Mouse (Mus musculus) liver, embryonic 11.5 days (tissue): ENCODE data around the gene Olfr1137. TPM values are rescaled to one million over a fixed set of nuclear protein-coding genes. Genes with fewer than 3 reads are reported as not detected.

ENCODE experiments used
- ATAC-seq: fragments of 200-750 bp; cut with Nextera tagmentation; replicated peaks from 2 replicates; pipeline ENCODE4 v1.8.0; 2017; ENCODE audit warnings: moderate number of reproducible peaks, mild to moderate bottlenecking, moderate TSS enrichment, moderate library complexity; ENCODE audit not compliant: low FRiP score
- DNase-seq: peaks from one replicate; pipeline ENCODE4 v3.0.0-alpha.2; 2017; ENCODE audit warnings: low spot score
- H3K27ac ChIP-seq: fragments of 300-500 bp; sonication (generic); 2 replicates; pipeline ENCODE4 v1.5.1; 2014; ENCODE audit warnings: mild to moderate bottlenecking, low read depth, low read length, control low read depth
- H3K27me3 ChIP-seq: fragments of 300-500 bp; sonication (generic); replicated peaks from 2 replicates; pipeline ENCODE4 v1.6.1; 2014; ENCODE audit warnings: low read length, mixed read lengths; ENCODE audit not compliant: control insufficient read depth, insufficient read depth
- H3K36me3 ChIP-seq: fragments of 300-500 bp; sonication (generic); 2 replicates; pipeline ENCODE4 v1.6.1; 2014; ENCODE audit warnings: mild to moderate bottlenecking, low read length, moderate library complexity, mixed read lengths; ENCODE audit not compliant: control insufficient read depth, insufficient read depth
- H3K4me1 ChIP-seq: fragments of 300-500 bp; sonication (generic); replicated peaks from 2 replicates; pipeline ENCODE4 v1.6.1; 2014; ENCODE audit warnings: low read length, mixed read lengths; ENCODE audit not compliant: control insufficient read depth, insufficient read depth
- H3K4me2 ChIP-seq: fragments of 300-500 bp; sonication (generic); 2 replicates; pipeline ENCODE4 v1.6.1; 2014; ENCODE audit warnings: mild to moderate bottlenecking, control low read depth, moderate library complexity
- H3K4me3 ChIP-seq: fragments of 300-500 bp; sonication (generic); 2 replicates; pipeline ENCODE4 v1.5.1; 2014; ENCODE audit warnings: low read depth, low read length, control low read depth
- H3K9ac ChIP-seq: fragments of 300-500 bp; sonication (generic); 2 replicates; pipeline ENCODE4 v1.6.1; 2014; ENCODE audit warnings: low read depth, low read length, control low read depth
- H3K9me3 ChIP-seq: fragments of 300-500 bp; sonication (generic); 2 replicates; pipeline ENCODE4 v1.6.1; 2016; ENCODE audit warnings: low read length, inconsistent platforms, mixed read lengths; ENCODE audit not compliant: control insufficient read depth
- whole genome bisulfite sequencing: fragments of 180-500 bp; shearing (Covaris S2); extraction: QIAGEN DNeasy Blood & Tissue Kit; methylation state at CpG from one replicate; pipeline ENCODE4 v1.1.7; 2014; 5-methylcytosine and 5-hydroxymethylcytosine counted together
- polyA plus RNA-seq: library from polyadenylated mRNA; unstranded; fragments of >200 nt; fragmentation: Nextera tagmentation; extraction: Ambion mirVana; gene quantifications from 2 replicates; pipeline ENCODE4 v1.2.1, GENCODE M21; 2014

The Olfr1137 gene
- polyA plus RNA-seq: not detected in 2 replicates

DNA sequence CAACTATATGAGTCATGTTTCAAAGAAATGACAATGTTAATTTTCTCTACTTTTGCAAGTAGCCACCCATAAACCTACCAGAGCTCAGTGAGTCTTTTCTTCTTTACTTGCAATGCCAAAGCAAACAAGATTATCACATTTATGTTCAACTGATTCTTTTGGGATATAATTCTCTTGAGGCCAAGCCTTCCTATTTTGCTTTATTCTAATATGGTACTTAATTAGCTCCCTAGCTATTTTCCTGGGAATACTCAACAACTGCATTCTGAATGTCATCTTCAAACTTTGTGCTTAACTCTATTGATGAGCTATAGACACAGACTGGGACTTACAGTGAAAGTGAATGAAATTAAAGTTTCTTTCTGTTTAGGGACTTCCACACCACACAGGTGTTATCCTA is at the start of gene Olfr1137:
Gene Olfr1137, minus strand, starts transcription at position 101 of the 400 bp plus-strand sequence.
- Histone ChIP-seq H3K4me2 (no peak within 1 kb of the TSS), H3K27ac (no peak within 1 kb of the TSS), H3K4me1 (no peaks in the 10 kb centered on the region), H3K9ac (no peak within 1 kb of the TSS), H3K36me3 (no peaks in the 10 kb centered on the region), H3K27me3 (no peaks in the 10 kb centered on the region), H3K4me3 (no peak within 1 kb of the TSS), H3K9me3 (no peaks in the 10 kb centered on the region)
- DNase-seq (no peak), ATAC-seq (no peak)

DNA sequence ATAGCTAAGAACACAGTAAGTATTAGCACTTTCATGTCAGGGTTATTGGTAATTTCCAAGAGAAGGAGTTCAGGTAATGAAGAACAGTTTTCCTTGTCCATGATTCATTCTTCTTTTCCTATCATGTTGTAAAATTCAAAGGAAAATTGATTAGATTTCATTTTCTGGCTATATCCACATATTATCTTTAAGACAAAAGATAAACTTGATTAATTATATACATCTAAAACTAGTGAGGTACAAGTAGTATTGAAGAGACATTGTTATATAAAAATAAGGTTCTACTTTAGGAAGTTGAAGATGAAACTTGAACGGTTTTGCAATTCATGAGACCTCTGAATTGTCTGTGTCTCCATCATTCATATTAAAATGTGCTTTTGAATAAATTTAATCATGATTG is 40.9 kb upstream of the Olfr1137 start, which contains the start of gene Olfr1141:
Gene Olfr1141, minus strand, starts transcription at position 101 of the 400 bp plus-strand sequence.
- ATAC-seq (no peak), DNase-seq (no peak)
- Histone ChIP-seq H3K36me3 (no peaks in the 10 kb centered on the region), H3K27me3 (no peaks in the 10 kb centered on the region), H3K4me2 (no peak within 1 kb of the TSS), H3K27ac (no peak within 1 kb of the TSS), H3K4me1 (no peaks in the 10 kb centered on the region), H3K9ac (no peak within 1 kb of the TSS), H3K9me3 (no peaks in the 10 kb centered on the region), H3K4me3 (no peak within 1 kb of the TSS)
- WGBS: 64% methylated on average over 1 of the region's 1 CpGs

DNA sequence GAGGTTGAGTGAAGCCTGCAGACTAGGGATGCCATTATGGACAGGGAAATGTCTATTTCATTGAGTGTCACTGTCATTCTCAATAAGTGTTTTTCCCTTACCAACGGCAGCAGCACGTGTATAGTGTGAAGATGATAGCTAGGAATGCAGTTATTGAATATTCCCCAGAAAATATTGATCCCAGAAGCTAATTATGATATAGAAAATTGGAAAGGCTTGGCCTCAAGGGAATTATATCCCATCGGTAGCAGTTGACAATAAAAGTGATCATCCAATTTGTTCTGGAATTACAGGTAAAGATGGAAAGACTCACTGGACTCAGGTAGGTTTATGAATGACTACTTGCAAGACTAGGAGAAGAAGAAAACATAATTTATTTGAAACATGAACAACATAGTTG is 30.5 kb upstream of the Olfr1137 start, which contains the start of gene Olfr1140:
Gene Olfr1140, plus strand, starts transcription at position 301 of the 400 bp plus-strand sequence.
- Histone ChIP-seq H3K27ac (no peak within 1 kb of the TSS), H3K36me3 (no peaks in the 10 kb centered on the region), H3K9me3 (no peaks in the 10 kb centered on the region), H3K4me1 (no peaks in the 10 kb centered on the region), H3K4me3 (no peak within 1 kb of the TSS), H3K9ac (no peak within 1 kb of the TSS), H3K27me3 (no peaks in the 10 kb centered on the region), H3K4me2 (no peak within 1 kb of the TSS)
- ATAC-seq: no peak
- no peak for DNase-seq
- 69% methylated on average over 3 of the region's 3 CpGs for WGBS

DNA sequence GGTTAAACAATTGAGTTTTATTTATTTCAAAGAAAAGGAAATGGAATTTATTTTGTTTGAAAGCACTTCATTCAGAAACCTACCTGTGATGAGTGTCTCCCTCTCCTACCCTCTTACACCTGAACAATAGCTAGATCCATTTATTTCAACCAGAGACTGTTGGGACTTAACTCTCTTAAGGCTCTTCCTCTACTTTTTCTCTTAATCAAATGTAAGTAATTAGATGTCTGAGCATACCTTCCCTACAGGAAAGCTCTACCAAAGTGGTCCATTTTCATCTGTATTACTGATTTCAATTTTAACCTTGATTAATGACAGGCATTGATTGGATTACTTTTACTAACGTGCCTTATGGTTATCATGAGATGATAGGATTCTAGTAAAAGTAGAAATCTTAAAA is 26.9 kb upstream of the Olfr1137 start, which contains the start of gene Olfr1138:
Gene Olfr1138, minus strand, starts transcription at position 101 of the 400 bp plus-strand sequence.
- no peaks in the 10 kb centered on the region for H3K4me1 ChIP-seq
- no peak within 1 kb of the TSS for H3K4me2 ChIP-seq
- no peaks in the 10 kb centered on the region for H3K27me3 ChIP-seq
- no peak within 1 kb of the TSS for H3K4me3 ChIP-seq
- H3K36me3 ChIP-seq: no peaks in the 10 kb centered on the region
- H3K9me3 ChIP-seq: no peaks in the 10 kb centered on the region
- ATAC-seq (no peak), DNase-seq (no peak)
- WGBS: 71% methylated on average over 1 of the region's 1 CpGs
- no peak within 1 kb of the TSS for H3K27ac ChIP-seq
- no peak within 1 kb of the TSS for H3K9ac ChIP-seq

DNA sequence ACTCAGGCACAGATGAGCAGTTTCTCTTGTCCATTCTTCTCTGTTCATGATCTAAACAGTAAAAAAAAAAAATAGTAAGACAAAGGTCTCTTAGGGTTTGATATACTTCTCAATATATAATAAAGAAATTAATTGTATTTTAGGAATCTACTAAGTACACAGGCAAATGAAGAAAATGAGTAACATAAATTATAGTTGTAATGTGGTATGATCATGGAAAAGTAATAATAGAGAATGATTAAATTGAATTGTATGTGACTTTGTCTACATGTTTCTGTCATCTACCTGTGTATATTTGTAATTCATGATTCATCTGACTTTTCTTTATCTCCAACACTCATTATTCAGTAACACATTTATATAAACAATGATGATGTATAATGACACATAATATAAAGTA is 19.1 kb downstream of the Olfr1137 start, which contains the start of gene Olfr1136:
Gene Olfr1136, minus strand, starts transcription at position 101 of the 400 bp plus-strand sequence.
- Histone ChIP-seq H3K36me3 (no peaks in the 10 kb centered on the region), H3K4me2 (no peak within 1 kb of the TSS), H3K4me1 (no peaks in the 10 kb centered on the region), H3K27me3 (no peaks in the 10 kb centered on the region), H3K9ac (no peak within 1 kb of the TSS), H3K9me3 (no peaks in the 10 kb centered on the region), H3K27ac (no peak within 1 kb of the TSS), H3K4me3 (no peak within 1 kb of the TSS)
- no peak for ATAC-seq
- no peak for DNase-seq

DNA sequence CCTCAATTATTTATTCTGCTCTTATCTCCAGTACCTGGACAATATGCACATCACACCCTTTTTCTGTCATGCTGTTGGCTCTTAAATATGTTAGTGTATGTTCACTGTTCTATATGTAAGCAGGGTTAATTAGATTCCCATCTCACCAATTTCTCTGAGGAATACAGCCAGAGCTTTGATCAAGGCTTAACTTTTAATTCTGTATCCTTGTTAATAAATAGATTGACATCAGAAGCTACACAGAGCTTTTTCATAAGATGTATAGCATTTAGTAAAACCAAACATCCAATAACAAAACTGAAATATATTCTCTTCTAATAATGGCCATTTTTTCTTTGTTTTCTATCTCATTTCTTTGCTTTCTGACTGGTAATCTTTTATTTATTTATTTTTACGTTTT is 39.4 kb downstream of the Olfr1137 start, which contains the start of gene Olfr1135:
Gene Olfr1135, minus strand, starts transcription at position 101 of the 400 bp plus-strand sequence.
- no peaks in the 10 kb centered on the region for H3K9me3 ChIP-seq
- no peaks in the 10 kb centered on the region for H3K27me3 ChIP-seq
- no peak within 1 kb of the TSS for H3K4me2 ChIP-seq
- no peak for ATAC-seq
- no peaks in the 10 kb centered on the region for H3K36me3 ChIP-seq
- no peak within 1 kb of the TSS for H3K4me3 ChIP-seq
- no peaks in the 10 kb centered on the region for H3K4me1 ChIP-seq
- no peak for DNase-seq
- WGBS: 12% methylated on average over 1 of the region's 1 CpGs
- H3K27ac ChIP-seq: no peak within 1 kb of the TSS
- no peak within 1 kb of the TSS for H3K9ac ChIP-seq

Other genes with a start within 250 kb of the Olfr1137 start
- not detected in 2 replicates for gene Pramel7, start 216.1 kb downstream of the Olfr1137 start, polyA plus RNA-seq
- gene Pramel6, start 206.6 kb downstream of the Olfr1137 start, polyA plus RNA-seq: not detected in 2 replicates
- gene Olfr153, start 181.4 kb downstream of the Olfr1137 start, polyA plus RNA-seq: not detected in 2 replicates
- not detected in 2 replicates for gene Olfr1128, start 167.6 kb downstream of the Olfr1137 start, polyA plus RNA-seq
- gene Olfr1129, start 139.3 kb downstream of the Olfr1137 start, polyA plus RNA-seq: not detected in 2 replicates
- not detected in 2 replicates for gene Olfr1130, start 107.0 kb downstream of the Olfr1137 start, polyA plus RNA-seq
- not detected in 2 replicates for gene Olfr1131, start 86.1 kb downstream of the Olfr1137 start, polyA plus RNA-seq
- not detected in 2 replicates for gene Olfr1132, start 75.6 kb downstream of the Olfr1137 start, polyA plus RNA-seq
- not detected in 2 replicates for gene Olfr1133, start 65.8 kb downstream of the Olfr1137 start, polyA plus RNA-seq
- not detected in 2 replicates for gene Olfr1134, start 54.7 kb downstream of the Olfr1137 start, polyA plus RNA-seq
- not detected in 2 replicates for gene Olfr1135, start 39.5 kb downstream of the Olfr1137 start, polyA plus RNA-seq
- gene Olfr1136, start 19.2 kb downstream of the Olfr1137 start, polyA plus RNA-seq: not detected in 2 replicates
- not detected in 2 replicates for gene Olfr1138, start 26.8 kb upstream of the Olfr1137 start, polyA plus RNA-seq
- not detected in 2 replicates for gene Olfr1140, start 30.6 kb upstream of the Olfr1137 start, polyA plus RNA-seq
- not detected in 2 replicates for gene Olfr1141, start 40.8 kb upstream of the Olfr1137 start, polyA plus RNA-seq
- gene Olfr152, start 66.3 kb upstream of the Olfr1137 start, polyA plus RNA-seq: not detected in 2 replicates
- not detected in 2 replicates for gene Olfr1143, start 87.4 kb upstream of the Olfr1137 start, polyA plus RNA-seq
- not detected in 2 replicates for gene Olfr1145, start 96.6 kb upstream of the Olfr1137 start, polyA plus RNA-seq
- not detected in 2 replicates for gene Olfr1148, start 117.4 kb upstream of the Olfr1137 start, polyA plus RNA-seq
- not detected in 2 replicates for gene Olfr1150-ps1, start 130.8 kb upstream of the Olfr1137 start, polyA plus RNA-seq
- gene Olfr1151, start 142.7 kb upstream of the Olfr1137 start, polyA plus RNA-seq: not detected in 2 replicates
- gene Olfr1152, start 153.3 kb upstream of the Olfr1137 start, polyA plus RNA-seq: not detected in 2 replicates
- not detected in 2 replicates for gene Olfr1153, start 181.8 kb upstream of the Olfr1137 start, polyA plus RNA-seq
- not detected in 2 replicates for gene Olfr1154, start 192.0 kb upstream of the Olfr1137 start, polyA plus RNA-seq
- gene Olfr1155, start 232.0 kb upstream of the Olfr1137 start, polyA plus RNA-seq: not detected in 2 replicates
- gene Olfr1156, start 239.9 kb upstream of the Olfr1137 start, polyA plus RNA-seq: not detected in 2 replicates